Mouse (Mus musculus): ENCODE results near the gene Pcif1. TPM values are rescaled to one million over a fixed set of nuclear protein-coding genes. Genes with fewer than 3 reads are reported as not detected.

Pcif1 gene
- polyA plus RNA-seq (2012; rRNA removed): 79.7 and 87.9 TPM in 2 replicates

DNA sequence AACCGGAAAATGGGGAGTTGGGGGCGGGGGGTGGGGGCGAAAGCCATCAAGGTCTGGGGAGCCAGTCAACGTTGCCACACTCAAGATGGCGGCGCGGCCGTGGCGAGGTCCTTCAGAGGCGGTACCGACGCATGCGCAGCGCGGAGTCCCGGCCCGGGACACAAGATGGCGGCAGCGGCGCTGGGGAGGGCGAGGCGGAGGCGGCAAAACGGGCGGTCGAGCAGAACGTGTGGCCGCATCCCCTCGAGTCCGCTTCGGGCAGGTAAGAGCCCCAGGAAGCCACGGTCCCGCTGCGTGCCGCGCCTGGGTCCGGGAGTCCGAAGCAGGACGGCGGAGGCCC, at the start of gene Pcif1:
Pcif1 (plus strand) TSS at position 77 of the 340 bp plus-strand sequence.
- DNase-seq: peak; percentile 94
- peak; percentile 85 for TF ChIP-seq POLR2A (IDR thresholded peaks at IDR 0.05; ENCODE audit: control insufficient read depth, extremely low read depth, insufficient read depth, low read length, poor library complexity)
- no peak for TF ChIP-seq CTCF (IDR thresholded peaks at IDR 0.05; ENCODE audit: borderline replicate concordance, control insufficient read depth, extremely low read depth, insufficient read depth, low read length, poor library complexity)
- Histone ChIP-seq H3K27me3 (ENCODE audit: control insufficient read depth, insufficient read depth, low read length) (no peaks in the 10 kb centered on the region), H3K27ac (ENCODE audit: control insufficient read depth, insufficient read depth, low read length) (peak within 1 kb of the TSS; percentile 94), H3K4me3 (ENCODE audit: control insufficient read depth, insufficient read depth, low read length) (peak within 1 kb of the TSS; percentile 91), H3K36me3 (ENCODE audit: control insufficient read depth, insufficient read depth, low read length) (peaks cover 10% of the 10 kb centered on the region; the same call in 1 of the 2 replicates), H3K4me1 (replicated peaks; ENCODE audit: control insufficient read depth, insufficient read depth, low read length) (peaks cover 15% of the 10 kb centered on the region)
- under 1% methylated on average over 34 of the region's 40 CpGs for WGBS

DNA sequence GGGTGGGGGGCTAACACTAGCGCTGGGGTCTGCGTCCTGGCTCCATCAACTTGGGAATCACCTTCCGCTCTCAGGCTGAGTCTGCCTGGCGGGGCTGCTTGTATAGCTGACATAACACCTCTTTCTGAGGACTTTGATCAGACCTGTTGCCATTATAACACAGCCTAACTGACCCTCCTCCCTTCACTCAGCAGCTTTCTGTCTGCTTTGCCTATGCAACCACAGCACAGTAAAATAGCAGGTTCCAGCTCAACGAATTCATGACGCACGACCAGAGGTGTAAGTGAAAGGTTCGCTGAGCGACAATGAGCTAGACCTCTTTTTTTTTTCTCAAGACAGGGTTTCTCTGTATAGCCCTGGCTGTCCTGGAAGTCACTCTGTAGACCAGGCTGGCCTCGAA, 48.1 kb upstream of the Pcif1 start:
- H3K4me1 ChIP-seq (replicated peaks; ENCODE audit: control insufficient read depth, insufficient read depth, low read length): peaks cover 20% of the 10 kb centered on the region
- WGBS: 93% methylated on average over 10 of the region's 10 CpGs
- TF ChIP-seq POLR2A (IDR thresholded peaks at IDR 0.05; ENCODE audit: control insufficient read depth, extremely low read depth, insufficient read depth, low read length, poor library complexity): no peak
- no peak for TF ChIP-seq CTCF (IDR thresholded peaks at IDR 0.05; ENCODE audit: borderline replicate concordance, control insufficient read depth, extremely low read depth, insufficient read depth, low read length, poor library complexity)

GRCm38 (mm10) chr2:164832032-164832747, 46.9 kb upstream of the Pcif1 start:
- Histone ChIP-seq H3K27ac (ENCODE audit: control insufficient read depth, insufficient read depth, low read length) (no peak overlapping the region), H3K27me3 (ENCODE audit: control insufficient read depth, insufficient read depth, low read length) (no peaks in the 10 kb centered on the region), H3K36me3 (ENCODE audit: control insufficient read depth, insufficient read depth, low read length) (peaks cover 4% of the 10 kb centered on the region; the same call in 1 of the 2 replicates), H3K4me1 (replicated peaks; ENCODE audit: control insufficient read depth, insufficient read depth, low read length) (peaks cover 20% of the 10 kb centered on the region), H3K4me3 (ENCODE audit: control insufficient read depth, insufficient read depth, low read length) (no peak overlapping the region; the same call in 1 of the 2 replicates)
- DNase-seq: no peak
- TF ChIP-seq CTCF (IDR thresholded peaks at IDR 0.05; ENCODE audit: borderline replicate concordance, control insufficient read depth, extremely low read depth, insufficient read depth, low read length, poor library complexity): no peak
- no peak for TF ChIP-seq POLR2A (IDR thresholded peaks at IDR 0.05; ENCODE audit: control insufficient read depth, extremely low read depth, insufficient read depth, low read length, poor library complexity)
- WGBS: 62% methylated on average over 16 of the region's 16 CpGs

More for the DNA sequence above, 48.1 kb upstream of the Pcif1 start:
- H3K36me3 ChIP-seq (ENCODE audit: control insufficient read depth, insufficient read depth, low read length): 0 out of 2 replicates have a peak, but pooled peaks cover 1% of the 10 kb centered on the region
- no peaks in the 10 kb centered on the region for H3K27me3 ChIP-seq (ENCODE audit: control insufficient read depth, insufficient read depth, low read length)
- H3K4me3 ChIP-seq (ENCODE audit: control insufficient read depth, insufficient read depth, low read length): no peak overlapping the region
- no peak overlapping the region for H3K27ac ChIP-seq (ENCODE audit: control insufficient read depth, insufficient read depth, low read length)
- no peak for DNase-seq

- peak; percentile 82 for DNase-seq
- Histone ChIP-seq H3K36me3 (ENCODE audit: control insufficient read depth, insufficient read depth, low read length) (peaks cover 5% of the 10 kb centered on the region; the same call in 1 of the 2 replicates), H3K27ac (ENCODE audit: control insufficient read depth, insufficient read depth, low read length) (peak within 1 kb of the TSS; percentile 55), H3K4me3 (ENCODE audit: control insufficient read depth, insufficient read depth, low read length) (peak within 1 kb of the TSS; percentile 87), H3K4me1 (replicated peaks; ENCODE audit: control insufficient read depth, insufficient read depth, low read length) (peaks cover 20% of the 10 kb centered on the region), H3K27me3 (ENCODE audit: control insufficient read depth, insufficient read depth, low read length) (no peaks in the 10 kb centered on the region)
- WGBS: under 1% methylated on average over 35 of the region's 35 CpGs
- TF ChIP-seq CTCF (IDR thresholded peaks at IDR 0.05; ENCODE audit: borderline replicate concordance, control insufficient read depth, extremely low read depth, insufficient read depth, low read length, poor library complexity): peak; percentile 76
- TF ChIP-seq POLR2A (IDR thresholded peaks at IDR 0.05; ENCODE audit: control insufficient read depth, extremely low read depth, insufficient read depth, low read length, poor library complexity): 0 out of 2 replicates have a peak, but pooled peaks have one; percentile 22
These were observed 46.3 kb upstream of the Pcif1 start, which contains the start of gene Ctsa for GRCm38 (mm10) chr2:164832748-164833301. Ctsa (plus strand) TSS chr2:164832873.

GRCm38 (mm10) chr2:164833314-164833959, 45.7 kb upstream of the Pcif1 start, which contains the start of gene Neurl2:
Neurl2 (minus strand) TSS chr2:164833456.
- no peaks in the 10 kb centered on the region for H3K27me3 ChIP-seq (ENCODE audit: control insufficient read depth, insufficient read depth, low read length)
- peak; percentile 84 for DNase-seq
- WGBS: under 1% methylated on average over 31 of the region's 31 CpGs

GRCm38 (mm10) chr2:164834531-164834930, 44.6 kb upstream of the Pcif1 start:
- peak; percentile 57 for DNase-seq
- H3K36me3 ChIP-seq (ENCODE audit: control insufficient read depth, insufficient read depth, low read length): peaks cover 21% of the 10 kb centered on the region
- 38% methylated on average over 8 of the region's 8 CpGs for WGBS
- peak overlapping the region; percentile 87 for H3K4me3 ChIP-seq (ENCODE audit: control insufficient read depth, insufficient read depth, low read length)
- peaks cover 20% of the 10 kb centered on the region for H3K4me1 ChIP-seq (replicated peaks; ENCODE audit: control insufficient read depth, insufficient read depth, low read length)
- peak overlapping the region; percentile 55; the same call in 1 of the 2 replicates for H3K27ac ChIP-seq (ENCODE audit: control insufficient read depth, insufficient read depth, low read length)
- no peaks in the 10 kb centered on the region for H3K27me3 ChIP-seq (ENCODE audit: control insufficient read depth, insufficient read depth, low read length)
- TF ChIP-seq POLR2A (IDR thresholded peaks at IDR 0.05; ENCODE audit: control insufficient read depth, extremely low read depth, insufficient read depth, low read length, poor library complexity) (no peak), CTCF (IDR thresholded peaks at IDR 0.05; ENCODE audit: borderline replicate concordance, control insufficient read depth, extremely low read depth, insufficient read depth, low read length, poor library complexity) (no peak; the same call in 1 of the 2 replicates)

More at GRCm38 (mm10) chr2:164833314-164833959, 45.7 kb upstream of the Pcif1 start, which contains the start of gene Neurl2:
- no peak for TF ChIP-seq CTCF (IDR thresholded peaks at IDR 0.05; ENCODE audit: borderline replicate concordance, control insufficient read depth, extremely low read depth, insufficient read depth, low read length, poor library complexity)
- TF ChIP-seq POLR2A (IDR thresholded peaks at IDR 0.05; ENCODE audit: control insufficient read depth, extremely low read depth, insufficient read depth, low read length, poor library complexity): peak; percentile 64; the same call in 1 of the 2 replicates
- Histone ChIP-seq H3K4me1 (replicated peaks; ENCODE audit: control insufficient read depth, insufficient read depth, low read length) (peaks cover 20% of the 10 kb centered on the region), H3K4me3 (ENCODE audit: control insufficient read depth, insufficient read depth, low read length) (peak within 1 kb of the TSS; percentile 87), H3K36me3 (ENCODE audit: control insufficient read depth, insufficient read depth, low read length) (peaks cover 11% of the 10 kb centered on the region), H3K27ac (ENCODE audit: control insufficient read depth, insufficient read depth, low read length) (peak within 1 kb of the TSS; percentile 55)
